Mouse (Mus musculus): ENCODE measurements around the gene Ube2h.

- TF ChIP-seq POLR2A (IDR thresholded peaks at IDR 0.05; ENCODE audit: insufficient read depth, low read depth, low read length) (no peak), CTCF (IDR thresholded peaks at IDR 0.05) (no peak)
These were observed 74.1 kb downstream of the Ube2h start for GRCm38 (mm10) chr6:30230246-30230645.

All from heart, adult 2 months (tissue).